8 mouse cellular contexts compared by ENCODE assay signal in genomic region chr8:105607062-105607461, GRCm38 (mm10). TPM values are rescaled to one million over a fixed set of nuclear protein-coding genes. Genes with fewer than 3 reads are reported as not detected.
DNase-seq lines count a peak whose midpoint lies in the region; ATAC-seq and TF ChIP-seq lines count a peak whose summit lies in the region.

No protein-coding gene starts in this region.

- peak overlapping the region; percentile 92 for H3K27ac ChIP-seq in heart, embryonic 13.5 days (replicated peaks)
- H3K27ac ChIP-seq in forebrain, embryonic 14.5 days (ENCODE audit: low read depth, low read length), result peak overlapping the region; percentile 27; the same call in 1 of the 2 replicates
- H3K27ac ChIP-seq in liver, embryonic 14.5 days, result no peak overlapping the region; the same call in 1 of the 2 replicates

- peaks cover 6% of the 10 kb centered on the region; the same call in 1 of the 2 replicates for H3K27me3 ChIP-seq in heart, embryonic 13.5 days (replicated peaks)
- peaks cover 28% of the 10 kb centered on the region for H3K27me3 ChIP-seq in E14TG2a.4 (ENCODE audit: insufficient read depth, low read length)
- H3K27me3 ChIP-seq in forebrain, embryonic 14.5 days (replicated peaks; ENCODE audit: control insufficient read depth, insufficient read depth, low read length), result peaks cover 4% of the 10 kb centered on the region; the same call in 1 of the 2 replicates
- no peaks in the 10 kb centered on the region for H3K27me3 ChIP-seq in liver, embryonic 14.5 days (ENCODE audit: control insufficient read depth, insufficient read depth, low read length)

- no peak for TF ChIP-seq CTCF in E14TG2a.4 (conservative IDR thresholded peaks at IDR 0.05; ENCODE audit: low read length)
- no peak for TF ChIP-seq CTCF in liver, embryonic 14.5 days (IDR thresholded peaks at IDR 0.05; ENCODE audit: low read depth)

- WGBS in heart, embryonic 13.5 days, result 5% methylated on average over 10 of the region's 10 CpGs
- 5% methylated on average over 10 of the region's 10 CpGs for WGBS in forebrain, embryonic 14.5 days
- WGBS in liver, embryonic 14.5 days (ENCODE audit: insufficient replicate concordance), result 5% methylated on average over 10 of the region's 10 CpGs

- intact Hi-C loops in left cerebral cortex, postnatal 36 days (cut with DNase I), result loop anchor here (2.0 kb wide), 1 partner anchor 40 kb away; the partner anchor contains the start of gene Atp6v0d1

- H3K36me3 ChIP-seq in heart, embryonic 13.5 days, result peaks cover 14% of the 10 kb centered on the region
- H3K36me3 ChIP-seq in E14TG2a.4 (ENCODE audit: insufficient read depth, low read length), result no peaks in the 10 kb centered on the region
- H3K36me3 ChIP-seq in forebrain, embryonic 14.5 days (ENCODE audit: control insufficient read depth, insufficient read depth, low read length), result no peaks in the 10 kb centered on the region
- H3K36me3 ChIP-seq in liver, embryonic 14.5 days (replicated peaks; ENCODE audit: control insufficient read depth, insufficient read depth, low read depth), result no peaks in the 10 kb centered on the region

- TF ChIP-seq EP300 in liver, embryonic 14.5 days (IDR thresholded peaks at IDR 0.05; ENCODE audit: low read depth), result no peak

- H3K9ac ChIP-seq in heart, embryonic 13.5 days, result peak overlapping the region; percentile 97
- H3K9ac ChIP-seq in forebrain, embryonic 14.5 days (ENCODE audit: low read length), result peak overlapping the region; percentile 89
- peak overlapping the region; percentile 85 for H3K9ac ChIP-seq in liver, embryonic 14.5 days (replicated peaks)

- no peak for DNase-seq in heart, adult 18-20 months
- no peak for DNase-seq in forebrain, embryonic 14.5 days (ENCODE audit: low spot score)
- no peak for DNase-seq in liver, embryonic 14.5 days (ENCODE audit: low read depth in 3 of 3, low spot score in 3 of 3)
- DNase-seq in embryo, embryonic 10 days (ENCODE audit: low spot score), result no peak
- no peak for DNase-seq in layer of hippocampus, adult 9-10 months (ENCODE audit: low spot score)
- DNase-seq in left cerebral cortex, postnatal 36 days (ENCODE audit: low spot score in 2 of 2), result no peak

- no peak for ATAC-seq in heart, embryonic 13.5 days (ENCODE audit: extremely low read depth, insufficient number of reproducible peaks, low FRiP score, low TSS enrichment)
- ATAC-seq in forebrain, embryonic 14.5 days, result no peak
- ATAC-seq in liver, embryonic 14.5 days (ENCODE audit: insufficient read depth), result no peak

- H3K4me2 ChIP-seq in heart, embryonic 13.5 days, result peak overlapping the region; percentile 84
- H3K4me2 ChIP-seq in forebrain, embryonic 14.5 days (ENCODE audit: low read length), result peak overlapping the region; percentile 86
- H3K4me2 ChIP-seq in liver, embryonic 14.5 days (ENCODE audit: low read depth), result peak overlapping the region; percentile 99

- H3K4me3 ChIP-seq in heart, embryonic 13.5 days, result peak overlapping the region; percentile 90
- peak overlapping the region; percentile 84 for H3K4me3 ChIP-seq in E14TG2a.4 (replicated peaks; ENCODE audit: low read length)
- H3K4me3 ChIP-seq in forebrain, embryonic 14.5 days (ENCODE audit: low read depth, low read length), result peak overlapping the region; percentile 78
- H3K4me3 ChIP-seq in liver, embryonic 14.5 days (ENCODE audit: insufficient read depth in 1 of 2, low read depth in 2 of 2, low read length in 2 of 2), result peak overlapping the region; percentile 67 to 82

- peaks cover 46% of the 10 kb centered on the region for H3K4me1 ChIP-seq in heart, embryonic 13.5 days
- peaks cover 55% of the 10 kb centered on the region for H3K4me1 ChIP-seq in E14TG2a.4 (replicated peaks; ENCODE audit: low read depth, low read length)
- H3K4me1 ChIP-seq in forebrain, embryonic 14.5 days (ENCODE audit: control insufficient read depth, insufficient read depth, low read length), result peaks cover 12% of the 10 kb centered on the region
- peaks cover 41 to 56% of the 10 kb centered on the region in 2 experiments for H3K4me1 ChIP-seq in liver, embryonic 14.5 days (replicated peaks; ENCODE audit: control insufficient read depth in 2 of 2, insufficient read depth in 2 of 2, low read length in 1 of 2)

- H3K9me3 ChIP-seq in heart, embryonic 13.5 days, result no peaks in the 10 kb centered on the region
- H3K9me3 ChIP-seq in E14TG2a.4 (ENCODE audit: low read length), result no peaks in the 10 kb centered on the region
- H3K9me3 ChIP-seq in forebrain, embryonic 14.5 days (replicated peaks; ENCODE audit: control insufficient read depth, low read length), result no peaks in the 10 kb centered on the region
- no peaks in the 10 kb centered on the region for H3K9me3 ChIP-seq in liver, embryonic 14.5 days (ENCODE audit: control insufficient read depth, low read length)

RNA-seq across cellular contexts. Expression of gene Ripor1, which starts 2.0 kb away (rescaled TPM):
- polyA plus RNA-seq in heart, embryonic 13.5 days (2015; fragmentation: Nextera tagmentation; extraction: Ambion mirVana), result 32.1 and 32.5 TPM in 2 replicates
- 10 to 100 TPM; 40.1 to 42.6 TPM for total RNA-seq in heart, adult 18-20 months (2021)
- polyA plus RNA-seq in forebrain, embryonic 14.5 days (2014; fragmentation: Nextera tagmentation; extraction: Ambion mirVana), result 14.9 and 21.7 TPM in 2 replicates
- polyA plus RNA-seq in liver, embryonic 14.5 days (2012; rRNA removed), result 4.5 and 5.4 TPM in 2 replicates
- polyA plus RNA-seq in liver, embryonic 14.5 days (2014; fragmentation: Nextera tagmentation; extraction: Ambion mirVana), result 4.9 and 6.1 TPM in 2 replicates
- 10 to 100 TPM; 70.3 to 89.3 TPM for total RNA-seq in left cerebral cortex, postnatal 36 days (2021)

RNA-seq across cellular contexts. Expression of gene Ctcf, which starts 29.3 kb away (rescaled TPM):
- 67.1 and 76.2 TPM in 2 replicates for polyA plus RNA-seq in heart, embryonic 13.5 days (2015; fragmentation: Nextera tagmentation; extraction: Ambion mirVana)
- total RNA-seq in heart, adult 18-20 months (2021), result 10 to 100 TPM; 39.9 to 40.9 TPM
- polyA plus RNA-seq in forebrain, embryonic 14.5 days (2014; fragmentation: Nextera tagmentation; extraction: Ambion mirVana), result 100 and 108 TPM in 2 replicates
- 11.6 and 21.1 TPM in 2 replicates for polyA plus RNA-seq in liver, embryonic 14.5 days (2012; rRNA removed)
- polyA plus RNA-seq in liver, embryonic 14.5 days (2014; fragmentation: Nextera tagmentation; extraction: Ambion mirVana), result 40.9 and 49.2 TPM in 2 replicates
- 10 to 100 TPM; 61.2 to 77.2 TPM for total RNA-seq in left cerebral cortex, postnatal 36 days (2021)

RNA-seq across cellular contexts. Expression of gene Agrp, which starts 30.1 kb away (rescaled TPM):
- 0.23 TPM in 1 of 2 replicates, not detected in the other for polyA plus RNA-seq in heart, embryonic 13.5 days (2015; fragmentation: Nextera tagmentation; extraction: Ambion mirVana)
- not detected for total RNA-seq in heart, adult 18-20 months (2021)
- polyA plus RNA-seq in forebrain, embryonic 14.5 days (2014; fragmentation: Nextera tagmentation; extraction: Ambion mirVana), result 0.72 and 1.8 TPM in 2 replicates
- not detected in 2 replicates for polyA plus RNA-seq in liver, embryonic 14.5 days (2012; rRNA removed)
- polyA plus RNA-seq in liver, embryonic 14.5 days (2014; fragmentation: Nextera tagmentation; extraction: Ambion mirVana), result 0.23 and 0.27 TPM in 2 replicates
- total RNA-seq in left cerebral cortex, postnatal 36 days (2021), result not detected

RNA-seq across cellular contexts. Expression of gene Atp6v0d1, which starts 41.2 kb away (rescaled TPM):
- 58.1 and 60.9 TPM in 2 replicates for polyA plus RNA-seq in heart, embryonic 13.5 days (2015; fragmentation: Nextera tagmentation; extraction: Ambion mirVana)
- total RNA-seq in heart, adult 18-20 months (2021), result 10 to 100 TPM; 50.4 to 53.2 TPM
- polyA plus RNA-seq in forebrain, embryonic 14.5 days (2014; fragmentation: Nextera tagmentation; extraction: Ambion mirVana), result 194 and 211 TPM in 2 replicates
- polyA plus RNA-seq in liver, embryonic 14.5 days (2012; rRNA removed), result 36.0 and 40.1 TPM in 2 replicates
- polyA plus RNA-seq in liver, embryonic 14.5 days (2014; fragmentation: Nextera tagmentation; extraction: Ambion mirVana), result 44.3 and 46.3 TPM in 2 replicates
- total RNA-seq in left cerebral cortex, postnatal 36 days (2021), result 100 to 1,000 TPM; 305 to 349 TPM
